Mouse (Mus musculus) kidney, embryonic 15.5 days (tissue): ENCODE data around the gene 1700018F24Rik. TPM values are rescaled to one million over a fixed set of nuclear protein-coding genes. Genes with fewer than 3 reads are reported as not detected.

Experiments
- ATAC-seq: fragments of 200-750 bp; cut with Nextera tagmentation; replicated peaks from 2 replicates; pipeline ENCODE4 v1.8.0; 2017; ENCODE audit warnings: moderate TSS enrichment; ENCODE audit not compliant: low FRiP score
- H3K27ac ChIP-seq: fragments of 300-500 bp; sonication (generic); 2 replicates; pipeline ENCODE4 v1.5.1; 2015; ENCODE audit warnings: mild to moderate bottlenecking, inconsistent platforms
- H3K27me3 ChIP-seq: fragments of 300-500 bp; sonication (generic); 2 replicates; pipeline ENCODE4 v1.6.1; 2015; ENCODE audit warnings: inconsistent platforms
- H3K36me3 ChIP-seq: fragments of 300-500 bp; sonication (generic); 2 replicates; pipeline ENCODE4 v1.6.1; 2015; ENCODE audit warnings: inconsistent platforms
- H3K4me1 ChIP-seq: fragments of 300-500 bp; sonication (generic); 2 replicates; pipeline ENCODE4 v1.6.1; 2015; ENCODE audit warnings: inconsistent platforms
- H3K4me2 ChIP-seq: fragments of 300-500 bp; sonication (generic); 2 replicates; pipeline ENCODE4 v1.6.1; 2015; ENCODE audit warnings: moderate library complexity, mild to moderate bottlenecking, inconsistent platforms
- H3K4me3 ChIP-seq: fragments of 300-500 bp; sonication (generic); replicated peaks from 2 replicates; pipeline ENCODE4 v1.5.1; 2015; ENCODE audit warnings: mild to moderate bottlenecking, inconsistent platforms
- H3K9ac ChIP-seq: fragments of 300-500 bp; sonication (generic); 2 replicates; pipeline ENCODE4 v1.6.1; 2015; ENCODE audit warnings: mild to moderate bottlenecking, inconsistent platforms
- H3K9me3 ChIP-seq: fragments of 300-500 bp; sonication (generic); replicated peaks from 2 replicates; pipeline ENCODE4 v1.6.1; 2016; ENCODE audit warnings: inconsistent platforms
- WGBS: fragments of 180-500 bp; shearing (Covaris S2); methylation state at CpG from one replicate; pipeline ENCODE4 v1.1.7; 2015; ENCODE audit warnings: mixed read lengths; 5-methylcytosine and 5-hydroxymethylcytosine counted together
- polyA plus RNA-seq: library from polyadenylated mRNA; unstranded; fragments of >200 nt; fragmentation: Nextera tagmentation; extraction: Ambion mirVana; gene quantifications from 2 replicates; pipeline ENCODE4 v1.2.1, GENCODE M21; 2015

1700018F24Rik gene
- polyA plus RNA-seq, 1 experiment from 2014 or later, result not detected

DNA sequence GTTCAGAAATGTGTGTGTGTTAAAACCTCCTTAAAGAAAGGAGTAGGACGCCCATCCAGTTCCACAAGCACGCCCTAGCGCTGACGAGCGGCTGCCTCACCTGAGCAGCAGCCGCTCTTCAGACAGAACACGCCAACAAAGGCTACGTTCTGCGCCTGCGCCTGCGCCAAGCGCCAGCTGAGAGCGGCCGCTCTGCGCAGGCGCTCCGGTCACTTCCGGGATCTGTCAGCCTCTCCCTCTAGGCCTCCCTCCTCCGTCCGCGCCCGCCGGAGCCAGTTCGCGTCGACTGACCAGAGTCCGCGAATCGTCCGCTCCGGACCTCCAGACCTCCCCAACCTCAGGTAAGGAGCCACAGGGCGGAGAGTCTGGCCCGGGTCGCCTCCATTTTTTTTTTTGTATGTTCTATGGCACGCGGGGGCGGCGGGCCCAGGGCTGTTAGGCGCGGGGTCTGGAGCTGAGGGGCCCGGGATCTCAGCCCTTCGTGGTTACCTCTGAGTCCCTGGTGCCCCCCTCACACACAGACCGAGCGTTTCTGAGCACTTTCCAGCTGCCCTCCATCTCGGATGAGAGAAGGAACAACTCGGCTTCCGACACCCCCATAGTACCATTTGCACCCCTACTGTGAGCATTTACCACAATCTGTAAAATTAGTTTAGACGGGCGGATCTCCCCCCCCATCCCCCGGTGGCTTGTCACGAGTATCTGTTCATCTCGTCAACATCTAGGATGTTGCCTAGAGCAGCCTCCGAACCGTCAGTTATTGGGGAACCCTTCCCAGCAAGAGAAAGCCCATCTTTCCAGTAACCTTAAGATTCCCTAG is 41.1 kb downstream of the 1700018F24Rik start, which contains the start of the genes Arpc1a and Kpna7:
Gene Arpc1a (plus strand): TSS at position 199 of the 820 bp plus-strand sequence.
Gene Kpna7 (minus strand): TSS at position 399 of the 820 bp plus-strand sequence.
- Histone ChIP-seq H3K9ac (peak within 1 kb of the TSS; percentile 99), H3K36me3 (peaks cover 19% of the 10 kb centered on the region; the same call in 1 of the 2 replicates), H3K4me1 (peaks cover 15% of the 10 kb centered on the region), H3K27me3 (no peaks in the 10 kb centered on the region), H3K27ac (peak within 1 kb of the TSS; percentile 79), H3K4me2 (peak within 1 kb of the TSS; percentile 78), H3K4me3 (peak within 1 kb of the TSS; percentile 95), H3K9me3 (no peaks in the 10 kb centered on the region)
- ATAC-seq, result peak; percentile 99
- 1% methylated on average over 54 of the region's 54 CpGs for WGBS

DNA sequence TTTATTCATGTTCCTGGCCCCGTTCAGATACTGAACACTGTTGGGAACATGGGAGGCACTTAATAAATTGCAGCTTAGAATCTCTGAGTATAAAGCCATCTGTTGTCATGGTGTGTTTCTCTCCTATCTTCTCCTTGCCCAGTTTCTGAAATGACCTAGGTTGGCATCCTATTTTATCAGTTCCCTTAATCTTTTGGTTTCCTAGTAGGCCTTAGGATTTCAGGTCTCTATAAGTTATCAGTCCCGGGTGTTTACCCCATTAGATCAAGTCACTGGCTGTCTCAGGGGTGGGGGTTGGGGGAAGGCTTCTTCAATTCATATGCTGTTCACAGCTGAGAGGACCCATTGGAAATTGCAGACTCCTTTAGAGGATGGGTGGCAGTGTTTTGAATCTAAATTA is 42.0 kb downstream of the 1700018F24Rik start:
- H3K36me3 ChIP-seq, result peaks cover 21% of the 10 kb centered on the region; the same call in 1 of the 2 replicates
- no peak overlapping the region for H3K27ac ChIP-seq
- no peak for ATAC-seq
- peak overlapping the region; percentile 99 for H3K9ac ChIP-seq
- peak overlapping the region; percentile 78 for H3K4me2 ChIP-seq
- peak overlapping the region; percentile 95 for H3K4me3 ChIP-seq
- H3K27me3 ChIP-seq, result no peaks in the 10 kb centered on the region
- WGBS, result 66% methylated on average over 2 of the region's 2 CpGs
- H3K9me3 ChIP-seq, result no peaks in the 10 kb centered on the region
- H3K4me1 ChIP-seq, result peaks cover 15% of the 10 kb centered on the region

DNA sequence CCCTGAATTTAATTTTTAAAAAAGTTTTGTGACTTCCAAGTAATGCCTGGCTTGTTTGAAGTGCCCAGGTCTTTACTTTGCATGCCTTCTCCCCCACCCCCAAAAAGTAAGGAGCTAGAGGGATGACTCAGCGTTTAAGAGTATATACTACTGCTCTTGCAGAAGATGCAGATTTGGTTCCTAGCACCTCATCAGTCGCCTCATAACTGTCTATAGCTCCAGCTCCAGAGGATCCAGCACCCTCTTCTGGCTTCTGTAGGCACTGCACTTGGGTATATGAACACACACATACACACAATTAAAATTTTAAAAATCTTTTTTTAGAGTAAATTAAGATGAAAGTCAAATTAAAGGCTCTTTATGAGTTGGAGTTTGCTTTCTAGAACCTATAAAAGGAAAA is 45.4 kb downstream of the 1700018F24Rik start:
- Histone ChIP-seq H3K9ac (no peak overlapping the region), H3K9me3 (no peaks in the 10 kb centered on the region), H3K4me2 (no peak overlapping the region), H3K36me3 (peaks cover 43% of the 10 kb centered on the region), H3K27me3 (no peaks in the 10 kb centered on the region), H3K4me1 (peaks cover 15% of the 10 kb centered on the region), H3K27ac (no peak overlapping the region), H3K4me3 (no peak overlapping the region)
- no peak for ATAC-seq
- WGBS, result 93% methylated on average over 2 of the region's 2 CpGs

DNA sequence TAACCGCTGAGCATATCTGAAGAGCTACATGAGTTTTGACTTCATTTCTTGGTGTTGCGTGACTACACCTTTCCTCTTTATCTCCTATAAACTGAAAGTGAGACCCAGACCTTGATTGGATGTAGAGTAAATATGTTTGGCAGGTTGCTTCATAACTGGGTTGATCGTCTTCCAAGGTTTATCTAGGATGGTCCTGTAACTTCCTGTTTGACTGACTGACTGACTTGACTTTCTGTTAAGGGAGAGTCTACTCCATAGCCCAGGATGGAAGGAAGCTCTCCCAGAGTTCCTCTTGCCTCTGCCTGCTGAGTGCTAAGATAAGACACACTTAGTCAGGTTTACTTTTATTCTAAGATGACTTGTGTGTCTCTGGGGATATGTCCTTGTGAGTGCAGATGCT is 47.1 kb downstream of the 1700018F24Rik start:
- Histone ChIP-seq H3K4me1 (peaks cover 4% of the 10 kb centered on the region), H3K27me3 (no peaks in the 10 kb centered on the region), H3K36me3 (peaks cover 60% of the 10 kb centered on the region), H3K9ac (no peak overlapping the region), H3K27ac (no peak overlapping the region), H3K9me3 (no peaks in the 10 kb centered on the region), H3K4me2 (no peak overlapping the region), H3K4me3 (no peak overlapping the region)
- ATAC-seq, result no peak
- WGBS, result 92% methylated on average over 3 of the region's 3 CpGs

Other genes with a start within 250 kb of the 1700018F24Rik start
- gene Smurf1, start 77.1 kb upstream of the 1700018F24Rik start, polyA plus RNA-seq, result 14.0 and 15.4 TPM in 2 replicates
- not detected in 2 replicates for gene Gm4871, start 10.2 kb upstream of the 1700018F24Rik start, polyA plus RNA-seq
- gene Arpc1a, start 40.8 kb downstream of the 1700018F24Rik start, polyA plus RNA-seq, result 138 and 140 TPM in 2 replicates
- gene Kpna7, start 41.0 kb downstream of the 1700018F24Rik start, polyA plus RNA-seq, result not detected in 2 replicates
- 294 and 313 TPM in 2 replicates for gene Arpc1b, start 71.2 kb downstream of the 1700018F24Rik start, polyA plus RNA-seq
- gene Pdap1, start 97.2 kb downstream of the 1700018F24Rik start, polyA plus RNA-seq, result 104 and 106 TPM in 2 replicates
- gene Bud31, start 97.4 kb downstream of the 1700018F24Rik start, polyA plus RNA-seq, result 196 TPM in 2 replicates
- 16.9 and 17.4 TPM in 2 replicates for gene Ptcd1, start 124.1 kb downstream of the 1700018F24Rik start, polyA plus RNA-seq
- 52.0 and 57.6 TPM in 2 replicates for gene Cpsf4, start 124.2 kb downstream of the 1700018F24Rik start, polyA plus RNA-seq
- 744 and 779 TPM in 2 replicates for gene Atp5j2, start 149.1 kb downstream of the 1700018F24Rik start, polyA plus RNA-seq
- 8.1 and 9.9 TPM in 2 replicates for gene Zkscan14, start 158.9 kb downstream of the 1700018F24Rik start, polyA plus RNA-seq
- gene Zkscan5, start 161.6 kb downstream of the 1700018F24Rik start, polyA plus RNA-seq, result 14.1 and 14.4 TPM in 2 replicates
- 31.3 and 34.5 TPM in 2 replicates for gene Zfp655, start 188.7 kb downstream of the 1700018F24Rik start, polyA plus RNA-seq
- 0.48 and 0.61 TPM in 2 replicates for gene Zscan25, start 237.5 kb downstream of the 1700018F24Rik start, polyA plus RNA-seq